Mouse (Mus musculus) hindbrain, postnatal 0 days (tissue): Measurements from ENCODE around the gene Lpar6. TPM values are rescaled to one million over a fixed set of nuclear protein-coding genes. Genes with fewer than 3 reads are reported as not detected.

Experiments used
- ATAC-seq: fragments of 200-750 bp; cut with Nextera tagmentation; 2 replicates; pipeline ENCODE4 v1.8.0; 2017; ENCODE audit warnings: mild to moderate bottlenecking, moderate TSS enrichment, moderate library complexity
- DNase-seq: peaks from one replicate; pipeline ENCODE4 v3.0.0-alpha.2; 2015; ENCODE audit warnings: low spot score
- H3K27ac ChIP-seq: fragments of 300-500 bp; sonication (generic); 2 replicates; pipeline ENCODE4 v1.5.1; 2014; ENCODE audit warnings: mild to moderate bottlenecking
- H3K27me3 ChIP-seq: fragments of 300-500 bp; sonication (generic); 2 replicates; pipeline ENCODE4 v1.6.1; 2014; ENCODE audit warnings: low read length, mixed read lengths; ENCODE audit not compliant: insufficient read depth
- H3K36me3 ChIP-seq: fragments of 300-500 bp; sonication (generic); 2 replicates; pipeline ENCODE4 v1.6.1; 2014; ENCODE audit warnings: low read length, mixed read lengths; ENCODE audit not compliant: insufficient read depth
- H3K4me1 ChIP-seq: fragments of 300-500 bp; sonication (generic); 2 replicates; pipeline ENCODE4 v1.6.1; 2014; ENCODE audit warnings: antibody characterized with exemption, low read length, mixed read lengths; ENCODE audit not compliant: insufficient read depth
- H3K4me2 ChIP-seq: fragments of 300-500 bp; sonication (generic); 2 replicates; pipeline ENCODE4 v1.6.1; 2014; ENCODE audit warnings: low read depth, mild to moderate bottlenecking, low read length, moderate library complexity, mixed read lengths
- H3K4me3 ChIP-seq: fragments of 300-500 bp; sonication (generic); 2 replicates; pipeline ENCODE4 v1.5.1; 2014; ENCODE audit warnings: low read length
- H3K9ac ChIP-seq: fragments of 300-500 bp; sonication (generic); replicated peaks from 2 replicates; pipeline ENCODE4 v1.6.1; 2014; ENCODE audit warnings: mild to moderate bottlenecking, low read length, moderate library complexity, mixed read lengths
- H3K9me3 ChIP-seq: fragments of 300-500 bp; sonication (generic); 2 replicates; pipeline ENCODE4 v1.6.1; 2016; ENCODE audit warnings: low read length, mixed read lengths
- CTCF ChIP-seq: IDR thresholded peaks from 2 replicates; pipeline ENCODE4 v1.5.1; 2016; ENCODE audit warnings: antibody characterized with exemption, control low read depth, low read depth
- WGBS: fragments of 180-500 bp; shearing (Covaris S2); extraction: QIAGEN DNeasy Blood & Tissue Kit; methylation state at CpG from one replicate; pipeline ENCODE4 v1.1.7; 2014; 5-methylcytosine and 5-hydroxymethylcytosine counted together
- microRNA counts: library from miRNA; unstranded; fragments of <30 nt; microRNA quantifications from one replicate; lab custom pipeline; 2015
- microRNA-seq, 2 experiments: library from miRNA; unstranded; fragments of <30 nt; microRNA quantifications; one replicate each; pipeline ENCODE4; 2016
- polyA plus RNA-seq: library from polyadenylated mRNA; unstranded; fragments of >200 nt; fragmentation: Nextera tagmentation; extraction: Ambion mirVana; gene quantifications from 2 replicates; pipeline ENCODE4 v1.2.1, GENCODE M21; 2015
- total RNA-seq: library from RNA; depleted of rRNA; stranded (reverse); fragments of >200 nt; gene quantifications from 2 replicates; pipeline ENCODE4 v1.2.3, GENCODE M21; 2014; rRNA removed

Lpar6 gene
- total and polyA plus RNA-seq, 2 experiments from 2014 or later = 2.6 to 2.9 TPM

DNA sequence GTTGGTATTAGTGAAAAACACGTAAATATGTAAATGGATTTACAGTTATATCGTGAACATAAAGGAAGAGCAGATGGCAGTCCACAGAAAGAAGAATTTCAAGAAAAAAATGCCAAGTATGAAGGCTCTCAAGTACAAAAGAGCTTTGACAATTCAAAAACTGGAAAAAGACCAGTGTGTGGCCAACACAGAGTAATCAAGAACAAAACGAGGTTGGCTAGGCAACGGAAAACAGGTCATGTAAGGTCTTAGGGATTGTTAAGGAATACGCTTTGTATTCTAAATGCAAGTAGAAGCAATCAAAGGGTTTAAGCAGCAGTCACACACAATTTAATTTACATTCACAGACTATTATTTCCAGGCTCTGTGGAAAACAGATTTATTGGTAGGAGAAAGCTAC, 34.1 kb downstream of the Lpar6 start:
- ATAC-seq = no peak

DNA sequence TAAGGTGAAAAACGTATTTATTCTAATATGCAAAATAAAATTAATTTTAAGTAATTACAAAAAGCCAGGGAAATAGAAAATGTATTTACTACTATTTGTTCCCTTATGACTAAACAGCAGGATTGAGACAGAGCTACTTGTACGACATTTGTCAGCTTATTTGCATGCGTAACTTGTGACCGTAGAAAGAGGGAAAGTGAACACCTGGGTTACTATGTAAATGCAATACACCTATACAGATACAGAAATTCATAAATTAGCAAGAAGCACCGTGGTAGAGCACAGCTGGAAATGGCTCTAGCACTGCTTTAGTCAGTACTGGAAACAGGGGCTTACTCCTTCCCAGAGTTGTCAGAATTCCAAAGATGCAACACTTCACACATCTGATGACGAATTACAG, 41.4 kb downstream of the Lpar6 start:
- no peak for TF ChIP-seq CTCF
- Histone ChIP-seq H3K4me3 (no peak overlapping the region), H3K4me1 (no peaks in the 10 kb centered on the region), H3K9ac (no peak overlapping the region), H3K27ac (no peak overlapping the region), H3K27me3 (no peaks in the 10 kb centered on the region), H3K9me3 (no peaks in the 10 kb centered on the region), H3K4me2 (no peak overlapping the region), H3K36me3 (0 out of 2 replicates have a peak, but pooled peaks cover 6% of the 10 kb centered on the region)
- WGBS = 86% methylated on average over 6 of the region's 6 CpGs
- ATAC-seq (no peak), DNase-seq (no peak)

More for the DNA sequence above, 34.1 kb downstream of the Lpar6 start:
- Histone ChIP-seq H3K9me3 (no peaks in the 10 kb centered on the region), H3K27me3 (no peaks in the 10 kb centered on the region), H3K4me1 (no peaks in the 10 kb centered on the region), H3K4me3 (no peak overlapping the region), H3K36me3 (no peaks in the 10 kb centered on the region), H3K27ac (no peak overlapping the region), H3K4me2 (no peak overlapping the region), H3K9ac (no peak overlapping the region)
- no peak for DNase-seq
- TF ChIP-seq CTCF = no peak
- WGBS = 29% methylated on average over 5 of the region's 5 CpGs

DNA sequence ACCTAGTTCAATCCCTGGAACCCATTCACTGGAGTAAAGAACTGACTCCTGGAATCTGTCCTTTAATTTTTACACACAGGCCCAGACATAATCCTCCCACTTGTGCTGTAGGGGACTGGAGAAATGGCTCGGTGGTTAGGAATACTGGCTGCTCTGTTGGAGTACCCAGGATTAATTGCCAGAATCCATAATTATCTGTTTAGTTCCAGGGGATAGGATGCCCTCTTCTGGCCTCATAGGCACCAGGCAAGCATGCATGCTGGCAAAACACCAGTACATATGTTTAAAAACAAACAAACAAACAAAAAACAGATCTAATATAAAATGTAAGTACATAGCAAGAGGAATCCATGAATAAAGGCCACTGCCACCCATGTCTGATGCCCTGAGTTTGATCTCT, 43.3 kb downstream of the Lpar6 start:
- Histone ChIP-seq H3K4me3 (no peak overlapping the region), H3K9me3 (no peaks in the 10 kb centered on the region), H3K36me3 (0 out of 2 replicates have a peak, but pooled peaks cover 10% of the 10 kb centered on the region), H3K9ac (no peak overlapping the region), H3K27me3 (no peaks in the 10 kb centered on the region), H3K4me1 (no peaks in the 10 kb centered on the region), H3K27ac (no peak overlapping the region), H3K4me2 (no peak overlapping the region)
- 0 out of 2 replicates have a peak, but pooled peaks have one; percentile 40 for ATAC-seq
- peak; percentile 66 for TF ChIP-seq CTCF
- peak; percentile 60 for DNase-seq
- WGBS = 5% methylated on average over 1 of the region's 1 CpGs

DNA sequence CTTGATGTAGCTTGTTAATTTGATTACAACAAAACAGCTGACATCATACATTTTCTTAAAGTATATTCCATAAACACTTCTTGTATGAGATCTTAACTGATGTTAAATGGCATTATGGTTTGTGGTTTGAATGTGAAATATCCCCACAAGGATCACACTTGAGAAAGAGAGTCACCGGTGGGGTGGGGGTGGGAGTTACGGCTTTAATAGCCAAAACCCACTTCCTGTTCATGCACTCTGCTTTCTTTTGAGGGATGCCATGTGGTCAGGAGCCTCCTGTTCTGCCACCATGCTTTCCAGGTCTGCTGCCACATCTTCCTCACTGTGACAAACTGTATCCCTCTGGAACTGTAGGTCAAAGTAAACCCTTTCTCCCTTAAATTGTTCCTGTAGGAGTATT, 52.2 kb downstream of the Lpar6 start:
- WGBS = 94% methylated on average over 2 of the region's 2 CpGs
- Histone ChIP-seq H3K4me3 (no peak overlapping the region), H3K4me1 (no peaks in the 10 kb centered on the region), H3K27ac (no peak overlapping the region), H3K27me3 (no peaks in the 10 kb centered on the region), H3K9me3 (no peaks in the 10 kb centered on the region), H3K4me2 (no peak overlapping the region), H3K9ac (no peak overlapping the region), H3K36me3 (no peaks in the 10 kb centered on the region)
- TF ChIP-seq CTCF = no peak
- DNase-seq = no peak
- ATAC-seq = no peak

DNA sequence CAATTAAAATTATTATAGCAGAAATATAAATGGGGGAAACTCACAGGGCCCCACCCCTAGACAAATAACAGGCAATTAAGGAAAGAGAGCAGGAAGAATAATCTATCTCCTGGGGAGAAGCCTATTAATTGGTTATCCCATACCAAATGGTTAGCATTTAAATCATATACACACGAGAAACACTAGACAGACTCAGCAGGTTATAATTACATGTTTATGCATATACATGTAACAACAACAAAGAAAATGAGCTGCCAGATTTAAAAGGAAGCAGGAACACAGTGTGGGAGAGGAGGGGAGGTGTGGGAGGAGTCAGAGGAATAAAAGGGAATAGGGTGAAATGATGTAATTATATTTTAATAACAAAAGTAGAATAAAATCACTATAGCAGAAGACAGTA, 54.7 kb downstream of the Lpar6 start:
- Histone ChIP-seq H3K9ac (no peak overlapping the region), H3K36me3 (no peaks in the 10 kb centered on the region), H3K4me2 (no peak overlapping the region), H3K4me1 (no peaks in the 10 kb centered on the region), H3K27me3 (no peaks in the 10 kb centered on the region), H3K4me3 (no peak overlapping the region), H3K9me3 (no peaks in the 10 kb centered on the region), H3K27ac (no peak overlapping the region)
- 24% methylated on average over 1 of the region's 1 CpGs for WGBS
- TF ChIP-seq CTCF = no peak
- DNase-seq (no peak), ATAC-seq (no peak)

MicroRNAs within 50 kb of the gene (microRNA counts, 519-probe panel; counts per million panel counts)
- microRNA mmu-miR-687 (lab: Ali Mortazavi, UCI) = not detected

Small RNA genes lying within 50 kb of the gene (microRNA-seq; reads per million reads assigned to microRNA genes)
- 0 reads per million in 2 experiments for gene Mir687

Other genes with a start within 250 kb of the Lpar6 start
- gene Cysltr2, start 188.8 kb upstream of the Lpar6 start, total RNA-seq = not detected in 2 replicates
- gene Cysltr2, start 188.8 kb upstream of the Lpar6 start, polyA plus RNA-seq = 0.33 and 0.48 TPM in 2 replicates
- gene Rcbtb2, start 114.9 kb upstream of the Lpar6 start, total RNA-seq = 40.2 and 64.9 TPM in 2 replicates
- gene Rcbtb2, start 114.9 kb upstream of the Lpar6 start, polyA plus RNA-seq = 58.3 and 64.1 TPM in 2 replicates
- gene Rb1, start 87.9 kb downstream of the Lpar6 start, total RNA-seq = 23.9 and 31.8 TPM in 2 replicates
- gene Rb1, start 87.9 kb downstream of the Lpar6 start, polyA plus RNA-seq = 18.1 and 19.6 TPM in 2 replicates
- gene Itm2b, start 147.4 kb downstream of the Lpar6 start, total RNA-seq = 446 TPM in 2 replicates
- gene Itm2b, start 147.4 kb downstream of the Lpar6 start, polyA plus RNA-seq = 1,059 and 1,161 TPM in 2 replicates